Mouse (Mus musculus) megakaryocyte, embryonic 14.5 days (primary cell): ENCODE data around the gene Mst1.

Experiments
- FLI1 ChIP-seq: IDR thresholded peaks from 2 replicates; pipeline ENCODE4 v1.6.1; 2012; ENCODE audit warnings: low read length, inconsistent platforms, mixed read lengths
- GATA1 ChIP-seq: IDR thresholded peaks from 3 replicates; pipeline ENCODE4 v1.6.1; 2012; ENCODE audit warnings: mixed read lengths, low read length, inconsistent platforms, borderline replicate concordance

GRCm38 (mm10) chr9:108067900-108068299 lies 12.3 kb upstream of the Mst1 start:
- no peak for TF ChIP-seq GATA1
- TF ChIP-seq FLI1, result no peak
